Mouse (Mus musculus) stomach, postnatal 0 days (tissue): ENCODE data around the gene Ffar4. TPM values are rescaled to one million over a fixed set of nuclear protein-coding genes. Genes with fewer than 3 reads are reported as not detected.

ENCODE experiments used
- ATAC-seq: fragments of 200-750 bp; cut with Nextera tagmentation; 2 replicates; pipeline ENCODE4 v1.8.0; 2017; ENCODE audit not compliant: low FRiP score, low TSS enrichment
- DNase-seq: peaks from one replicate; pipeline ENCODE4 v3.0.0-alpha.2; 2016; ENCODE audit warnings: low spot score
- H3K27ac ChIP-seq: fragments of 300-500 bp; sonication (generic); replicated peaks from 2 replicates; pipeline ENCODE4 v1.5.1; 2014; ENCODE audit warnings: mild to moderate bottlenecking, control low read depth
- H3K27me3 ChIP-seq: fragments of 300-500 bp; sonication (generic); 2 replicates; pipeline ENCODE4 v1.6.1; 2014; ENCODE audit warnings: low read length; ENCODE audit not compliant: control insufficient read depth, insufficient read depth
- H3K36me3 ChIP-seq: fragments of 300-500 bp; sonication (generic); 2 replicates; pipeline ENCODE4 v1.6.1; 2014; ENCODE audit warnings: low read length, mixed read lengths; ENCODE audit not compliant: control insufficient read depth, insufficient read depth
- H3K4me1 ChIP-seq: fragments of 300-500 bp; sonication (generic); replicated peaks from 2 replicates; pipeline ENCODE4 v1.6.1; 2014; ENCODE audit warnings: antibody characterized with exemption; ENCODE audit not compliant: control insufficient read depth, insufficient read depth
- H3K4me2 ChIP-seq: fragments of 300-500 bp; sonication (generic); replicated peaks from 2 replicates; pipeline ENCODE4 v1.6.1; 2014; ENCODE audit warnings: low read depth, mild to moderate bottlenecking, control low read depth, moderate library complexity
- H3K4me3 ChIP-seq: fragments of 300-500 bp; sonication (generic); 2 replicates; pipeline ENCODE4 v1.5.1; 2014; ENCODE audit warnings: low read depth, low read length, control low read depth
- H3K9ac ChIP-seq: fragments of 300-500 bp; sonication (generic); 2 replicates; pipeline ENCODE4 v1.6.1; 2014; ENCODE audit warnings: mild to moderate bottlenecking, low read length, control low read depth, mixed read lengths
- H3K9me3 ChIP-seq: fragments of 300-500 bp; sonication (generic); 2 replicates; pipeline ENCODE4 v1.6.1; 2016; ENCODE audit warnings: low read length; ENCODE audit not compliant: control insufficient read depth
- CTCF ChIP-seq: IDR thresholded peaks from 2 replicates; pipeline ENCODE4 v1.5.1; 2016; ENCODE audit warnings: antibody characterized with exemption, low read depth, mild to moderate bottlenecking, moderate library complexity
- EP300 ChIP-seq: optimal IDR thresholded peaks from 2 replicates; pipeline ENCODE3; 2016; ENCODE audit warnings: antibody characterized with exemption
- WGBS: fragments of 180-500 bp; shearing (Covaris S2); extraction: QIAGEN DNeasy Blood & Tissue Kit; methylation state at CpG from one replicate; pipeline ENCODE4 v1.1.7; 2014; 5-methylcytosine and 5-hydroxymethylcytosine counted together
- polyA plus RNA-seq: library from polyadenylated mRNA; unstranded; fragments of >200 nt; fragmentation: Nextera tagmentation; extraction: Ambion mirVana; gene quantifications from 2 replicates; pipeline ENCODE4 v1.2.1, GENCODE M21; 2015

The Ffar4 gene
- polyA plus RNA-seq, 1 experiment from 2014 or later, result 6.8 TPM

GRCm38 (mm10) chr19:38086948-38087551, 9.8 kb upstream of the Ffar4 start:
- Histone ChIP-seq H3K36me3 (no peaks in the 10 kb centered on the region), H3K9ac (no peak overlapping the region; the same call in 1 of the 2 replicates), H3K27ac (no peak overlapping the region), H3K9me3 (no peaks in the 10 kb centered on the region), H3K4me2 (no peak overlapping the region), H3K4me3 (no peak overlapping the region), H3K4me1 (no peaks in the 10 kb centered on the region), H3K27me3 (no peaks in the 10 kb centered on the region)
- ATAC-seq (peak; percentile 72), DNase-seq (peak; percentile 71)
- peak; percentile 80 for TF ChIP-seq CTCF
- no peak for TF ChIP-seq EP300
- 39% methylated on average over 11 of the region's 11 CpGs for WGBS

GRCm38 (mm10) chr19:38089358-38089757, 7.5 kb upstream of the Ffar4 start:
- Histone ChIP-seq H3K4me2 (no peak overlapping the region), H3K9me3 (no peaks in the 10 kb centered on the region), H3K4me3 (no peak overlapping the region), H3K36me3 (no peaks in the 10 kb centered on the region), H3K4me1 (no peaks in the 10 kb centered on the region), H3K27me3 (no peaks in the 10 kb centered on the region), H3K27ac (no peak overlapping the region), H3K9ac (no peak overlapping the region)
- DNase-seq (no peak), ATAC-seq (no peak)
- TF ChIP-seq EP300 (no peak), CTCF (no peak)
- 67% methylated on average over 8 of the region's 8 CpGs for WGBS

GRCm38 (mm10) chr19:38091512-38091985, 5.3 kb upstream of the Ffar4 start:
- Histone ChIP-seq H3K36me3 (no peaks in the 10 kb centered on the region), H3K9me3 (no peaks in the 10 kb centered on the region), H3K4me2 (no peak overlapping the region), H3K27ac (no peak overlapping the region), H3K27me3 (no peaks in the 10 kb centered on the region), H3K4me3 (no peak overlapping the region), H3K4me1 (no peaks in the 10 kb centered on the region), H3K9ac (no peak overlapping the region)
- peak; percentile 77 for ATAC-seq
- DNase-seq, result peak; percentile 64
- WGBS, result 50% methylated on average over 4 of the region's 4 CpGs
- TF ChIP-seq EP300 (no peak), CTCF (no peak)

GRCm38 (mm10) chr19:38096231-38096630, 640 bp upstream of the Ffar4 start:
- no peaks in the 10 kb centered on the region for H3K9me3 ChIP-seq
- H3K9ac ChIP-seq, result no peak overlapping the region
- peaks cover 4% of the 10 kb centered on the region; the same call in 1 of the 2 replicates for H3K27me3 ChIP-seq
- no peak for ATAC-seq
- no peaks in the 10 kb centered on the region for H3K4me1 ChIP-seq
- TF ChIP-seq EP300 (no peak), CTCF (no peak)
- no peak overlapping the region for H3K27ac ChIP-seq
- DNase-seq, result no peak
- H3K36me3 ChIP-seq, result no peaks in the 10 kb centered on the region
- no peak overlapping the region for H3K4me2 ChIP-seq
- whole genome bisulfite sequencing, result 35% methylated on average over 4 of the region's 4 CpGs
- no peak overlapping the region for H3K4me3 ChIP-seq

GRCm38 (mm10) chr19:38107871-38108270, 11.0 kb downstream of the Ffar4 start:
- DNase-seq (no peak), ATAC-seq (no peak)
- no peaks in the 10 kb centered on the region for H3K9me3 ChIP-seq
- no peak overlapping the region for H3K9ac ChIP-seq
- H3K4me2 ChIP-seq, result no peak overlapping the region
- no peaks in the 10 kb centered on the region for H3K4me1 ChIP-seq
- WGBS, result 87% methylated on average over 4 of the region's 4 CpGs
- no peaks in the 10 kb centered on the region for H3K36me3 ChIP-seq
- no peaks in the 10 kb centered on the region for H3K27me3 ChIP-seq
- H3K4me3 ChIP-seq, result no peak overlapping the region
- TF ChIP-seq CTCF (no peak), EP300 (no peak)
- no peak overlapping the region for H3K27ac ChIP-seq

GRCm38 (mm10) chr19:38109506-38110242, 12.8 kb downstream of the Ffar4 start:
- DNase-seq (no peak), ATAC-seq (no peak)
- H3K36me3 ChIP-seq, result no peaks in the 10 kb centered on the region
- H3K4me2 ChIP-seq, result no peak overlapping the region
- no peak overlapping the region for H3K9ac ChIP-seq
- H3K4me1 ChIP-seq, result no peaks in the 10 kb centered on the region
- no peak overlapping the region for H3K4me3 ChIP-seq
- H3K27me3 ChIP-seq, result no peaks in the 10 kb centered on the region
- no peaks in the 10 kb centered on the region for H3K9me3 ChIP-seq
- no peak overlapping the region for H3K27ac ChIP-seq
- WGBS, result 89% methylated on average over 15 of the region's 15 CpGs
- TF ChIP-seq EP300 (no peak), CTCF (no peak)
